ENCODE assay signal across 8 mouse cellular contexts in the genomic region with DNA sequence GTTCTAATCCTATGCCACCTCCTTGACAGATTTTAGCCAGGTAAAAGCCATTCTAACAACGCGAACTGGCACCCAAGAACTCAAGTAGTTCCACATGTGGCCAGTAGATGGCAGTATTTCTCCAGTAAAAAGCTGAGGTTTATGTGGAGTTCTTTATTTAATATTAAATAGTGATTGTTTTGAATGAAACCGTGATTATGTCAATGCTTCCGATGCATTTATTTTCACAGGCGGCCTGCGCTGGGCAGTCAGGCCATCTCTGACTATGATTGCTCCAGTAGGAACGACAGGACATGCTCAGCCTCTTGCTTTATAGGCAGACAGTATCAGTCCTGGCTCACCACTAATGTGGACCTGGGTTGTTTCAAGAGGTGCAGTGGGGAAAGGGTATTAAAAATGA. TPM values are rescaled to one million over a fixed set of nuclear protein-coding genes. Genes with fewer than 3 reads are reported as not detected.
DNase-seq lines count a peak whose midpoint lies in the region; ATAC-seq lines count a peak whose summit lies in the region.

No protein-coding gene starts in this region.

- H3K27me3 ChIP-seq in heart, embryonic 12.5 days (replicated peaks) = peaks cover 11% of the 10 kb centered on the region; the same call in 1 of the 2 replicates
- 0 out of 2 replicates have a peak, but pooled peaks cover 6% of the 10 kb centered on the region for H3K27me3 ChIP-seq in kidney, embryonic 15.5 days
- no peaks in the 10 kb centered on the region; the same call in 1 of the 2 replicates for H3K27me3 ChIP-seq in stomach, embryonic 16.5 days (ENCODE audit: control insufficient read depth, insufficient read depth, low read length)

- 6% methylated on average over 7 of the region's 7 CpGs for WGBS in heart, embryonic 12.5 days
- 3% methylated on average over 7 of the region's 7 CpGs for WGBS in kidney, embryonic 15.5 days
- whole genome bisulfite sequencing in stomach, embryonic 16.5 days = 1% methylated on average over 7 of the region's 7 CpGs

- no peak overlapping the region for H3K27ac ChIP-seq in heart, embryonic 12.5 days (ENCODE audit: poor library complexity, severe bottlenecking)
- H3K27ac ChIP-seq in kidney, embryonic 15.5 days = no peak overlapping the region
- no peak overlapping the region for H3K27ac ChIP-seq in stomach, embryonic 16.5 days (ENCODE audit: low read length)

- 0 out of 2 replicates have a peak overlapping the region, but pooled peaks have one; percentile 17 for H3K4me3 ChIP-seq in heart, embryonic 12.5 days
- no peak overlapping the region for H3K4me3 ChIP-seq in kidney, embryonic 15.5 days (replicated peaks)
- no peak overlapping the region for H3K4me3 ChIP-seq in stomach, embryonic 16.5 days (replicated peaks; ENCODE audit: low read length)

- DNase-seq in adrenal gland, postnatal 10 days = peak; percentile 61
- no peak for DNase-seq in adrenal gland, postnatal 4 days (ENCODE audit: low spot score in 2 of 2)
- peak; percentile 55 for DNase-seq in urinary bladder, postnatal 25 days (ENCODE audit: low spot score)
- no peak for DNase-seq in urinary bladder, postnatal 4 days (ENCODE audit: low spot score in 2 of 2)
- peak; percentile 46 for DNase-seq in lung, postnatal 25 days (ENCODE audit: low spot score)

- peak overlapping the region; percentile 59 for H3K4me2 ChIP-seq in heart, embryonic 12.5 days
- H3K4me2 ChIP-seq in kidney, embryonic 15.5 days = peak overlapping the region; percentile 43
- H3K4me2 ChIP-seq in stomach, embryonic 16.5 days (ENCODE audit: low read depth, low read length) = peak overlapping the region; percentile 37; the same call in 1 of the 2 replicates

- H3K9me3 ChIP-seq in heart, embryonic 12.5 days (replicated peaks) = no peaks in the 10 kb centered on the region
- no peaks in the 10 kb centered on the region for H3K9me3 ChIP-seq in kidney, embryonic 15.5 days (replicated peaks)
- H3K9me3 ChIP-seq in stomach, embryonic 16.5 days (replicated peaks; ENCODE audit: control insufficient read depth, low read length) = no peaks in the 10 kb centered on the region

- no peak for ATAC-seq in heart, embryonic 12.5 days (ENCODE audit: insufficient number of reproducible peaks, low FRiP score)
- ATAC-seq in kidney, embryonic 15.5 days (replicated peaks; ENCODE audit: low FRiP score) = no peak
- no peak; the same call in 1 of the 2 replicates for ATAC-seq in stomach, embryonic 16.5 days (ENCODE audit: insufficient read depth, low FRiP score)

- peaks cover 21% of the 10 kb centered on the region for H3K4me1 ChIP-seq in heart, embryonic 12.5 days (replicated peaks)
- H3K4me1 ChIP-seq in kidney, embryonic 15.5 days = peaks cover 14% of the 10 kb centered on the region
- H3K4me1 ChIP-seq in stomach, embryonic 16.5 days (ENCODE audit: control insufficient read depth, insufficient read depth, low read length) = peaks cover 7% of the 10 kb centered on the region; the same call in 1 of the 2 replicates

- H3K9ac ChIP-seq in heart, embryonic 12.5 days = no peak overlapping the region
- H3K9ac ChIP-seq in kidney, embryonic 15.5 days = no peak overlapping the region
- no peak overlapping the region for H3K9ac ChIP-seq in stomach, embryonic 16.5 days (ENCODE audit: low read length)

- no peaks in the 10 kb centered on the region for H3K36me3 ChIP-seq in heart, embryonic 12.5 days
- no peaks in the 10 kb centered on the region for H3K36me3 ChIP-seq in kidney, embryonic 15.5 days
- H3K36me3 ChIP-seq in stomach, embryonic 16.5 days (ENCODE audit: control insufficient read depth, insufficient read depth, low read length) = no peaks in the 10 kb centered on the region

RNA-seq across cellular contexts. Expression of a gene that starts 5.6 kb away (rescaled TPM):
- 10 to 100 TPM in 1 of 2 experiments, 1 to 10 TPM in 1; 8.2 to 20.4 TPM for total RNA-seq in adrenal gland, postnatal 10 days (2021)
- total RNA-seq in adrenal gland, postnatal 4 days (2021) = 1 to 10 TPM; 2.0 to 9.2 TPM
- 0.42 and 0.49 TPM in 2 replicates for polyA plus RNA-seq in heart, embryonic 12.5 days (2016; fragmentation: Nextera tagmentation; extraction: Ambion mirVana)
- 5.1 and 5.2 TPM in 2 replicates for polyA plus RNA-seq in kidney, embryonic 15.5 days (2015; fragmentation: Nextera tagmentation; extraction: Ambion mirVana)
- 14.3 and 15.9 TPM in 2 replicates for polyA plus RNA-seq in stomach, embryonic 16.5 days (2015; fragmentation: Nextera tagmentation; extraction: Ambion mirVana)

Comparison
In these comparisons a context has a peak if more than half of its experiments do, and no peak if none do; other contexts are left out.
1. DNase-seq: peak in adrenal gland, postnatal 10 days (single experiment), urinary bladder, postnatal 25 days (single experiment) and lung, postnatal 25 days (single experiment); none in adrenal gland, postnatal 4 days (0 of 2) and urinary bladder, postnatal 4 days (0 of 2).
2. Peak in every context shown above with its lines, with median percentiles within 50 percentile points of each other: H3K4me2 ChIP-seq.